Mouse (Mus musculus) neural tube, embryonic 11.5 days (tissue): ENCODE results near the gene Kiss1. TPM values are rescaled to one million over a fixed set of nuclear protein-coding genes. Genes with fewer than 3 reads are reported as not detected.

Experiments
- ATAC-seq: fragments of 200-750 bp; cut with Nextera tagmentation; 2 replicates; pipeline ENCODE4 v1.8.0; 2017; ENCODE audit warnings: moderate number of reproducible peaks, mild to moderate bottlenecking, moderate TSS enrichment, moderate library complexity; ENCODE audit not compliant: insufficient read depth, low FRiP score, low TSS enrichment
- DNase-seq: peaks from one replicate; pipeline ENCODE4 v3.0.0-alpha.2; 2015; ENCODE audit warnings: low spot score
- H3K27ac ChIP-seq: fragments of 300-500 bp; sonication (generic); 2 replicates; pipeline ENCODE4 v1.5.1; 2014; ENCODE audit warnings: low read depth, mild to moderate bottlenecking, low read length
- H3K27me3 ChIP-seq: fragments of 300-500 bp; sonication (generic); 2 replicates; pipeline ENCODE4 v1.6.1; 2014; ENCODE audit warnings: mild to moderate bottlenecking, low read length, mixed read lengths; ENCODE audit not compliant: control insufficient read depth, insufficient read depth
- H3K36me3 ChIP-seq: fragments of 300-500 bp; sonication (generic); 2 replicates; pipeline ENCODE4 v1.6.1; 2014; ENCODE audit warnings: mild to moderate bottlenecking, low read length, moderate library complexity, mixed read lengths; ENCODE audit not compliant: control insufficient read depth, insufficient read depth
- H3K4me1 ChIP-seq: fragments of 300-500 bp; sonication (generic); 2 replicates; pipeline ENCODE4 v1.6.1; 2014; ENCODE audit warnings: low read length, mixed read lengths; ENCODE audit not compliant: control insufficient read depth, insufficient read depth
- H3K4me2 ChIP-seq: fragments of 300-500 bp; sonication (generic); 2 replicates; pipeline ENCODE4 v1.6.1; 2014; ENCODE audit warnings: low read depth, mild to moderate bottlenecking, moderate library complexity
- H3K4me3 ChIP-seq: fragments of 300-500 bp; sonication (generic); 2 replicates; pipeline ENCODE4 v1.5.1; 2014; ENCODE audit warnings: low read depth, low read length
- H3K9ac ChIP-seq: fragments of 300-500 bp; sonication (generic); 2 replicates; pipeline ENCODE4 v1.6.1; 2014; ENCODE audit warnings: mild to moderate bottlenecking, low read length
- H3K9me3 ChIP-seq: fragments of 300-500 bp; sonication (generic); 2 replicates; pipeline ENCODE4 v1.6.1; 2016; ENCODE audit warnings: low read length; ENCODE audit not compliant: control insufficient read depth
- WGBS: fragments of 180-500 bp; shearing (Covaris S2); extraction: QIAGEN DNeasy Blood & Tissue Kit; methylation state at CpG from one replicate; pipeline ENCODE4 v1.1.7; 2014; 5-methylcytosine and 5-hydroxymethylcytosine counted together
- polyA plus RNA-seq: library from polyadenylated mRNA; unstranded; fragments of >200 nt; fragmentation: Nextera tagmentation; extraction: Ambion mirVana; gene quantifications from 2 replicates; pipeline ENCODE4 v1.2.1, GENCODE M21; 2014

Gene Kiss1
- polyA plus RNA-seq, 1 experiment from 2014 or later, result not detected

DNA sequence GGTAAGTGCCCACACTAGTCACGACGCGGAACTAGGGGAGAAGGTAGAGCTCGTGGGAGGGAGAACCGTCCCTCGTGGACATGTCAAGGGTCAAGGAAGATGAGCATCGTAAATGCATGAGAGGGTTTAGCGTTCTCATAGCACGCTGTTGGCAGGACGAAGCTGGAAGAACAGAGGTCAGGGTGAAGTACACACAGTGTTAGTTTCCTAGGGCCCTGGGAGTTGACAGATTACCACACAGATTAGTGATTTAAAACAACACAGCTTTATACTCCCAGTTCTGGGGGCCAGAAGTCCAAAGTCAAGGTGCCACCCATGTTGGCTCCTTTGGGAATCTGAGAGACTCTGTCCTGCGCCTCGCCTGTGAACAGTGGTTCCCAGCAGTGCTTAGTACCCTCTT is 33.8 kb upstream of the Kiss1 start:
- DNase-seq, result no peak
- ATAC-seq, result no peak
- no peak overlapping the region for H3K4me3 ChIP-seq
- H3K36me3 ChIP-seq, result peaks cover 4% of the 10 kb centered on the region
- WGBS, result 91% methylated on average over 12 of the region's 12 CpGs
- no peak overlapping the region for H3K27ac ChIP-seq
- no peaks in the 10 kb centered on the region for H3K9me3 ChIP-seq
- H3K27me3 ChIP-seq, result no peaks in the 10 kb centered on the region
- H3K4me1 ChIP-seq, result no peaks in the 10 kb centered on the region
- H3K9ac ChIP-seq, result no peak overlapping the region
- no peak overlapping the region for H3K4me2 ChIP-seq

- Histone ChIP-seq H3K9me3 (no peaks in the 10 kb centered on the region), H3K4me2 (no peak overlapping the region), H3K27me3 (no peaks in the 10 kb centered on the region), H3K36me3 (no peaks in the 10 kb centered on the region), H3K4me1 (no peaks in the 10 kb centered on the region), H3K4me3 (no peak overlapping the region), H3K27ac (no peak overlapping the region), H3K9ac (no peak overlapping the region)
- DNase-seq (no peak), ATAC-seq (no peak)
- WGBS, result 90% methylated on average over 6 of the region's 6 CpGs
Observed at GRCm38 (mm10) chr1:133291888-133292287, 29.8 kb upstream of the Kiss1 start.

DNA sequence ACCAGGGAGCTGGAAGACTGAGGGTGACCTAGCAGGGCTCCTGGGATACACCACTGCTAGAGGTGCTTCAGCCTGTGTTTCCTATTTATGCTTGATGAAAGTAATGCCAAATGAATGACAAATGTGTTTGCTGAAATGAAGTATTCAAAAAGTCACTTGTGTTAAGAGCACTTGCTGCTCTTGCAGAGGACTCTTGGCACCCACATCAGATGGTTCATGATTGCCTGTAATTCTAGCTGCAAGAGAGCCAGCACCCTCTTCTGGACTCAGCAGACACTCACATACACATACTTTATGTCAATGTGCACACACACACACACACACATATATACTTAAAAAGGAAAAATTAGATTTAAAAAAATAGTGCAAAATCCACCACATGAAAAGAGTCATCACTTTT is 29.1 kb upstream of the Kiss1 start:
- H3K4me2 ChIP-seq, result no peak overlapping the region
- no peak for DNase-seq
- ATAC-seq, result no peak
- no peaks in the 10 kb centered on the region for H3K27me3 ChIP-seq
- H3K4me1 ChIP-seq, result no peaks in the 10 kb centered on the region; the same call in 1 of the 2 replicates
- H3K36me3 ChIP-seq, result no peaks in the 10 kb centered on the region
- H3K9ac ChIP-seq, result no peak overlapping the region
- no peaks in the 10 kb centered on the region for H3K9me3 ChIP-seq
- no peak overlapping the region for H3K27ac ChIP-seq
- no peak overlapping the region for H3K4me3 ChIP-seq

GRCm38 (mm10) chr1:133296376-133296775 is 25.3 kb upstream of the Kiss1 start:
- Histone ChIP-seq H3K4me1 (no peaks in the 10 kb centered on the region; the same call in 1 of the 2 replicates), H3K4me3 (no peak overlapping the region), H3K9me3 (no peaks in the 10 kb centered on the region), H3K4me2 (no peak overlapping the region), H3K27me3 (no peaks in the 10 kb centered on the region), H3K9ac (no peak overlapping the region), H3K36me3 (no peaks in the 10 kb centered on the region), H3K27ac (no peak overlapping the region)
- DNase-seq (no peak), ATAC-seq (no peak)
- WGBS, result 92% methylated on average over 9 of the region's 9 CpGs

- no peaks in the 10 kb centered on the region for H3K27me3 ChIP-seq
- no peak for DNase-seq
- no peaks in the 10 kb centered on the region for H3K9me3 ChIP-seq
- H3K4me1 ChIP-seq, result no peaks in the 10 kb centered on the region; the same call in 1 of the 2 replicates
- no peak for ATAC-seq
- no peak overlapping the region for H3K4me3 ChIP-seq
- no peak overlapping the region for H3K4me2 ChIP-seq
- peaks cover 2% of the 10 kb centered on the region; the same call in 1 of the 2 replicates for H3K36me3 ChIP-seq
- no peak overlapping the region for H3K27ac ChIP-seq
- no peak overlapping the region for H3K9ac ChIP-seq
- 47% methylated on average over 14 of the region's 14 CpGs for WGBS
Observed at GRCm38 (mm10) chr1:133298816-133299215, 22.9 kb upstream of the Kiss1 start.

- ATAC-seq, result no peak
- Histone ChIP-seq H3K27me3 (no peaks in the 10 kb centered on the region), H3K4me3 (no peak overlapping the region), H3K9me3 (no peaks in the 10 kb centered on the region; the same call in 1 of the 2 replicates), H3K9ac (no peak overlapping the region), H3K4me1 (no peaks in the 10 kb centered on the region; the same call in 1 of the 2 replicates), H3K36me3 (peaks cover 2% of the 10 kb centered on the region; the same call in 1 of the 2 replicates), H3K27ac (no peak overlapping the region), H3K4me2 (no peak overlapping the region)
- DNase-seq, result no peak
- WGBS, result 66% methylated on average over 3 of the region's 3 CpGs
Observed at GRCm38 (mm10) chr1:133302540-133302939, 19.1 kb upstream of the Kiss1 start.

GRCm38 (mm10) chr1:133306842-133307241 is 14.8 kb upstream of the Kiss1 start:
- no peak overlapping the region for H3K4me2 ChIP-seq
- ATAC-seq (peak; percentile 50; the same call in 1 of the 2 replicates), DNase-seq (peak; percentile 79)
- no peaks in the 10 kb centered on the region; the same call in 1 of the 2 replicates for H3K9me3 ChIP-seq
- no peak overlapping the region for H3K9ac ChIP-seq
- H3K27ac ChIP-seq, result no peak overlapping the region
- no peaks in the 10 kb centered on the region for H3K4me1 ChIP-seq
- WGBS, result 18% methylated on average over 4 of the region's 4 CpGs
- H3K36me3 ChIP-seq, result peaks cover 2% of the 10 kb centered on the region; the same call in 1 of the 2 replicates
- H3K27me3 ChIP-seq, result no peaks in the 10 kb centered on the region
- H3K4me3 ChIP-seq, result no peak overlapping the region

- DNase-seq (peak; percentile 68), ATAC-seq (peak; percentile 41; the same call in 1 of the 2 replicates)
- no peak overlapping the region for H3K4me3 ChIP-seq
- H3K27me3 ChIP-seq, result no peaks in the 10 kb centered on the region
- no peaks in the 10 kb centered on the region for H3K4me1 ChIP-seq
- no peak overlapping the region for H3K27ac ChIP-seq
- H3K9ac ChIP-seq, result no peak overlapping the region
- no peaks in the 10 kb centered on the region; the same call in 1 of the 2 replicates for H3K9me3 ChIP-seq
- 22% methylated on average over 6 of the region's 6 CpGs for WGBS
- peaks cover 2% of the 10 kb centered on the region; the same call in 1 of the 2 replicates for H3K36me3 ChIP-seq
- no peak overlapping the region for H3K4me2 ChIP-seq
Observed at GRCm38 (mm10) chr1:133307318-133307717, 14.4 kb upstream of the Kiss1 start.

DNA sequence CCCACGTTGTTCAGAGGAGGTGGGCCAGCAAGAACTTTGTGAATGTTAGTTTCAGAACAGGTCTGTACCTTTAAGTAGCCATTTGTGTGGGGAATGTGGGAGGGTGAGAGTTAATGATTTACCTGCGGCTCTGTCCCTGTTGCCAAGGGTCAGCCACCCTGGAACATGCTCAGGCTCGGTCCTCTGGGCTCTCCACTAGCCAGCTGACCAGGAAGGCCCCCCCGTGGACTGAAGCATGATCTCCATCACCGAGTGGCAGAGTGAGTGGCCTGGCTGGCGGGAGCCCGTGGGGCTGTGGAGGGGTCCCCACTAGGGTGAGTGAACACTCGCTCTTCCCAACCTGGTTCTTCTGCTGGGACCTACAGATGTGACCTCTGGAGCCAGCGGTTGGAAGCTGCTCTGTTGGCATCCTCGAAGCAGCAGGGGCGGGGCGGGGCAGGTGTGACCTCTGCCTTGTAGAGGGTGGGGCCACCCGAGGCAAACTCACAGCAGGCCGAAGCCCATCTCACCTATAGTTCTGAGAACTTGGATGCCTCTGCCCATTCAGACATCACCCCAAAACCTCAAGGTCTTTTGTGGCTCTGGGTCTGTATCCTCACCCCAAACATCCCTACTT is 11.9 kb upstream of the Kiss1 start, which contains the start of gene Golt1a:
Gene Golt1a (plus strand): TSS at position 149 of the 616 bp plus-strand sequence.
- ATAC-seq (no peak), DNase-seq (no peak)
- no peak within 1 kb of the TSS for H3K4me3 ChIP-seq
- no peak within 1 kb of the TSS for H3K4me2 ChIP-seq
- WGBS, result 52% methylated on average over 14 of the region's 14 CpGs
- no peaks in the 10 kb centered on the region for H3K4me1 ChIP-seq
- H3K27ac ChIP-seq, result no peak within 1 kb of the TSS
- H3K9me3 ChIP-seq, result no peaks in the 10 kb centered on the region; the same call in 1 of the 2 replicates
- no peaks in the 10 kb centered on the region for H3K27me3 ChIP-seq
- H3K9ac ChIP-seq, result no peak within 1 kb of the TSS
- H3K36me3 ChIP-seq, result no peaks in the 10 kb centered on the region
